Mouse (Mus musculus) heart, postnatal 0 days (tissue): Measurements from ENCODE around the gene Bbx. TPM values are rescaled to one million over a fixed set of nuclear protein-coding genes. Genes with fewer than 3 reads are reported as not detected.

Experiments
- ATAC-seq: fragments of 200-750 bp; cut with Nextera tagmentation; 2 replicates; pipeline ENCODE4 v1.8.0; 2017; ENCODE audit warnings: low read depth, moderate number of reproducible peaks, moderate library complexity; ENCODE audit not compliant: insufficient read depth
- DNase-seq: peaks from one replicate; pipeline ENCODE4 v3.0.0-alpha.2; 2016; ENCODE audit warnings: low spot score
- H3K27ac ChIP-seq: fragments of 300-500 bp; sonication (generic); 2 replicates; pipeline ENCODE4 v1.5.1; 2014; ENCODE audit warnings: low read depth, mild to moderate bottlenecking
- H3K27me3 ChIP-seq: fragments of 300-500 bp; sonication (generic); 2 replicates; pipeline ENCODE4 v1.6.1; 2014; ENCODE audit warnings: low read length, mixed read lengths; ENCODE audit not compliant: control insufficient read depth, insufficient read depth
- H3K36me3 ChIP-seq: fragments of 300-500 bp; sonication (generic); replicated peaks from 2 replicates; pipeline ENCODE4 v1.6.1; 2014; ENCODE audit warnings: low read length, mixed read lengths; ENCODE audit not compliant: control insufficient read depth, insufficient read depth
- H3K4me1 ChIP-seq: fragments of 300-500 bp; sonication (generic); 2 replicates; pipeline ENCODE4 v1.6.1; 2014; ENCODE audit warnings: antibody characterized with exemption; ENCODE audit not compliant: control insufficient read depth, insufficient read depth
- H3K4me2 ChIP-seq: fragments of 300-500 bp; sonication (generic); 2 replicates; pipeline ENCODE4 v1.6.1; 2014; ENCODE audit warnings: low read depth, mild to moderate bottlenecking, low read length, moderate library complexity
- H3K4me3 ChIP-seq: fragments of 300-500 bp; sonication (generic); 2 replicates; pipeline ENCODE4 v1.5.1; 2014; ENCODE audit warnings: low read depth, low read length
- H3K9ac ChIP-seq: fragments of 300-500 bp; sonication (generic); replicated peaks from 2 replicates; pipeline ENCODE4 v1.6.1; 2014; ENCODE audit warnings: low read depth, low read length, mixed read lengths
- H3K9me3 ChIP-seq: fragments of 300-500 bp; sonication (generic); replicated peaks from 2 replicates; pipeline ENCODE4 v1.6.1; 2016; ENCODE audit warnings: low read length; ENCODE audit not compliant: control insufficient read depth
- CTCF ChIP-seq: IDR thresholded peaks from 2 replicates; pipeline ENCODE4 v1.5.1; 2016; ENCODE audit warnings: antibody characterized with exemption, control low read depth, low read depth
- EP300 ChIP-seq: IDR thresholded peaks from 2 replicates; pipeline ENCODE4 v1.6.1; 2016; ENCODE audit warnings: antibody characterized with exemption, low read depth
- WGBS: fragments of 180-500 bp; shearing (Covaris S2); extraction: QIAGEN DNeasy Blood & Tissue Kit; methylation state at CpG from one replicate; pipeline ENCODE4 v1.1.7; 2014; 5-methylcytosine and 5-hydroxymethylcytosine counted together
- polyA plus RNA-seq: library from polyadenylated mRNA; unstranded; fragments of >200 nt; fragmentation: Nextera tagmentation; extraction: Ambion mirVana; gene quantifications from 2 replicates; pipeline ENCODE4 v1.2.1, GENCODE M21; 2015
- total RNA-seq: library from RNA; depleted of rRNA; stranded (reverse); fragments of >200 nt; gene quantifications from 2 replicates; pipeline ENCODE4 v1.2.3, GENCODE M21; 2014; ENCODE audit warnings: low replicate concordance

The Bbx gene
- total and polyA plus RNA-seq, 2 experiments from 2014 or later: 17.4 to 20.3 TPM

DNA sequence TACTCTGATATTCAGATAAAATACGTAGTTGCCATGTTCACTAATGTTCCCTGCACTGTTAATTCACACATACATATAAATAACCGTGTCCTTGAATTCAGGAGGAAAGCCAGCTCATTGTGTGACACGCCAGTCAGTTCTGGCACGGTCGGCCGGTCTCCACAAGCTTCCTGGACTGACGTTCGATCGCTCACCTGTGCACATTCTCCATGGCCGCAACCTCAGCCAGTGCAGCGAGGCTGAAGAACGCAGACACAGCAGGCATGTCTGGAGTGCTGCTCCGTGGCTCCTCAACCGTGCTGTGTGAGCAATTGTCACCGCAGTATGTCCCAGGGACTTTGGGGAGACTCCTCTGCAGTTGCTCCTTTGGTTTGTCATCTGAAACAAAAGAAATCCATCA lies 232.0 kb downstream of the Bbx start:
- no peaks in the 10 kb centered on the region for H3K4me1 ChIP-seq
- TF ChIP-seq CTCF (no peak), EP300 (no peak)
- H3K4me2 ChIP-seq: no peak overlapping the region
- H3K27me3 ChIP-seq: no peaks in the 10 kb centered on the region
- ATAC-seq (no peak), DNase-seq (no peak)
- WGBS: 95% methylated on average over 15 of the region's 15 CpGs
- no peak overlapping the region for H3K27ac ChIP-seq
- peaks cover 40% of the 10 kb centered on the region for H3K36me3 ChIP-seq
- no peak overlapping the region for H3K9ac ChIP-seq
- H3K4me3 ChIP-seq: no peak overlapping the region
- H3K9me3 ChIP-seq: no peaks in the 10 kb centered on the region

DNA sequence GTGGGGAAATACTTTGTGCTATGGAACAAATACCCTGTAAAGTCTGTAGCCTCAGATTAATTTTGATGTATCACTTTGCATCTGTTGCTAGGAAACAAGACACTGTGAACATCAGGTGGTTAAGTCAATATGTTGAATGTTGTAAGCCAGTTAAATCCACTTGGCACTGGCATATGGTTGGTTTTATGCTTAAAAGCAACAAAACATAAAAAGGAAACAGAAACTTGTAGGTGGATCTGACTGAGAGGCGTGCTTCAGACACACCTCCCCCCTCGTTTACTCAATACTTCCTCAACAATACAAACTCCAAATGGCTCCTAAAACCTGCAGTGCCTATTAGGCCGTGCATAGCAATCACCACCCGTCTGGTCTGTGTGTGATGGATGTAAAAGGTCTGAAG lies 236.1 kb downstream of the Bbx start:
- H3K4me3 ChIP-seq: no peak overlapping the region
- peaks cover 50% of the 10 kb centered on the region for H3K36me3 ChIP-seq
- no peak overlapping the region for H3K9ac ChIP-seq
- WGBS: 80% methylated on average over 4 of the region's 4 CpGs
- H3K9me3 ChIP-seq: no peaks in the 10 kb centered on the region
- H3K4me2 ChIP-seq: no peak overlapping the region
- ATAC-seq: no peak
- no peaks in the 10 kb centered on the region for H3K4me1 ChIP-seq
- no peaks in the 10 kb centered on the region for H3K27me3 ChIP-seq
- H3K27ac ChIP-seq: no peak overlapping the region
- no peak for DNase-seq
- TF ChIP-seq EP300 (no peak), CTCF (no peak)

DNA sequence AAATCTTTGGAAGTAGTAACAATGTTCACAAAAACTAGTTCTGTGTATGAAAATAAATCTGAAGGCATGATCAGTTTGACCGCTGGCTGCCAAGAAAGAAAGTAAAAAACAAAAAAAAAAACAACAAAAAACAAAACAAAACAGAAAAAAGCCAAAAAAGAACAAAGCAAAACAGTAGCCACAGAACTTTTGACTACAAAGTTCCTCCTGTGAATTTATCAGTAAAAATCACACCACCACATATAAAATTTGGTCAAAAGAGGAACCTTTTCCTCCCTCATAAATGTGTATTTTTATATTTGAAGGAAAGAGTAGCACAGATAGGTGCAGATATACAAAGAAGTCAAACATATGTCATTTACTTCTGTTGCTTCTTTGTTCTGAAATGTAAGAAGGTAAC lies 239.6 kb downstream of the Bbx start:
- no peak overlapping the region for H3K4me3 ChIP-seq
- H3K36me3 ChIP-seq: peaks cover 23% of the 10 kb centered on the region
- no peaks in the 10 kb centered on the region for H3K9me3 ChIP-seq
- 97% methylated on average over 1 of the region's 1 CpGs for WGBS
- H3K27ac ChIP-seq: no peak overlapping the region
- no peak for DNase-seq
- 0 out of 2 replicates have a peak, but pooled peaks cover 2% of the 10 kb centered on the region for H3K4me1 ChIP-seq
- no peak for ATAC-seq
- TF ChIP-seq CTCF: no peak
- no peak for TF ChIP-seq EP300
- H3K4me2 ChIP-seq: no peak overlapping the region
- H3K9ac ChIP-seq: no peak overlapping the region
- H3K27me3 ChIP-seq: no peaks in the 10 kb centered on the region

DNA sequence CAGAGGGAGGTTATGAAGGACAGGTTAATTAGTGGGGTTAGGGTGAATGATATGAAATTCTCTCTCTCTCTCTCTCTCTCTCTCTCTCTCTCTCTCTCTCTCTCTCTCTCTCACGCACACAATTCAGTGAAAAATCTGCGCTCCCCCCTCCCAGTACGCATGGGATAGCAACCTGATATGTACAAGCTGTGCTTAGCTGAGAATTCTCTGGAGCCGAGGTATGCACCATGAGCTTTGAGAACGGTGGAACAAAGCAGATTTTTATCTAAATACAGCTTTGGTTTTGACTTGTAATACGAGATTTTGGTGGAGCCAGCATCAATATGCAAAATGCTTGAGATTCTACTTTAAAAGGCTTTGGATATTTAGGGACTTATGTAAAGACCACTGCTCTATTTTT lies 243.1 kb downstream of the Bbx start:
- WGBS: 31% methylated on average over 6 of the region's 6 CpGs
- no peak for ATAC-seq

DNA sequence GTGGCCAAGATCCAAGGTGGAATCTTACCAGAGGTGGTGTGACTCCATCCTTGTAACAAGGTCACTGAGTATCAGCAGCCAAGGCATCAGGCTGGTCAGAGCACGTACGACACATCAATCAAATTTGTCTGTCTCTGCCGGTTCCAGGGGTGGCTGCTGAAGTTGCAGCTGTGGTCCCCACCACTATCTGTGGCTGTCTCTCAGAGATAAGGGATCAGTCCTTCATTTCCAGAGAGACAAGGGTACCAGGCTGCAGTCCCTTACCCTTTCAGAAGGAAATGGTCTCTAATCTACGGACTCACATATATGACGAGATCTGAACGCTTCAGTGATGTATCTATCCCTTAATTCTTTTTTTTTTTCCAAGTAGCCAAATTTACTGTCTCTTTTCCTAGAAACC lies 245.6 kb downstream of the Bbx start:
- TF ChIP-seq EP300 (no peak), CTCF (no peak)
- no peaks in the 10 kb centered on the region for H3K27me3 ChIP-seq
- H3K9me3 ChIP-seq: no peaks in the 10 kb centered on the region
- H3K4me3 ChIP-seq: no peak overlapping the region
- H3K36me3 ChIP-seq: no peaks in the 10 kb centered on the region
- ATAC-seq: no peak
- no peak overlapping the region for H3K27ac ChIP-seq
- no peak for DNase-seq
- WGBS: 57% methylated on average over 6 of the region's 6 CpGs
- H3K4me2 ChIP-seq: no peak overlapping the region
- H3K9ac ChIP-seq: no peak overlapping the region
- peaks cover 16% of the 10 kb centered on the region; the same call in 1 of the 2 replicates for H3K4me1 ChIP-seq

More for the DNA sequence above, 243.1 kb downstream of the Bbx start:
- DNase-seq: no peak
- TF ChIP-seq CTCF (no peak), EP300 (no peak)
- no peak overlapping the region for H3K9ac ChIP-seq
- H3K9me3 ChIP-seq: no peaks in the 10 kb centered on the region
- no peak overlapping the region for H3K4me3 ChIP-seq
- peaks cover 16% of the 10 kb centered on the region; the same call in 1 of the 2 replicates for H3K4me1 ChIP-seq
- H3K27me3 ChIP-seq: no peaks in the 10 kb centered on the region
- H3K27ac ChIP-seq: no peak overlapping the region
- H3K36me3 ChIP-seq: peaks cover 6% of the 10 kb centered on the region
- no peak overlapping the region for H3K4me2 ChIP-seq

DNA sequence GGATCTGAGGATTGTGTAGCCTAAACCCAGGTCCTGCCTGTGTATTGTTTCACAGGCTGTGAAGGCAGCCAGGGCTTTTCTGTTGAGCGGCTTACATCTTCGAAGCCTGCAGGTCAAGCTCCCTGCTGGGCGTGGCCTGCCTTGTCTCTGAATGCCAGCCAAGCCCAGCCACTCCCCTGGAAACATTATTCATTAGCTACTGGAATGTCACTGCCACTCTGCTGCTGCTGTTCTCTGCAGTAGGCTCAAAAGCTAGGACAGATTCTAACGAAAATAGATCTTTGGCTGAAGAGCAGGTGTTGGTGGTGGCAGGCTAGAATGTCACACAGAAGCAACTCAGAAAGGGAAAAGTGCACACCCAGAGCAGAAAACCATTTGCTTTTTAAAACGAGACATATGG lies 247.1 kb downstream of the Bbx start:
- Histone ChIP-seq H3K4me1 (peaks cover 16% of the 10 kb centered on the region; the same call in 1 of the 2 replicates), H3K9me3 (no peaks in the 10 kb centered on the region), H3K27me3 (no peaks in the 10 kb centered on the region), H3K4me3 (no peak overlapping the region), H3K36me3 (no peaks in the 10 kb centered on the region), H3K4me2 (0 out of 2 replicates have a peak overlapping the region, but pooled peaks have one; percentile 8), H3K27ac (peak overlapping the region; percentile 61), H3K9ac (no peak overlapping the region)
- DNase-seq (peak; percentile 79), ATAC-seq (peak; percentile 91)
- no peak for TF ChIP-seq EP300
- no peak for TF ChIP-seq CTCF
- WGBS: 7% methylated on average over 5 of the region's 5 CpGs
